Mouse (Mus musculus) MEL (cell line): ENCODE measurements around the gene Ptpn11.

ENCODE experiments used
- CHD1 ChIP-seq: IDR thresholded peaks from 2 replicates; pipeline ENCODE4 v1.6.1; 2012; ENCODE audit warnings: low read depth, mild to moderate bottlenecking, inconsistent platforms, low read length, improper control_type of control experiment
- CTCF ChIP-seq, 3 experiments: IDR thresholded peaks in 2 of 3; conservative IDR thresholded peaks in 1 of 3; 2 replicates each; pipeline ENCODE4 v1.5.1; 2011 to 2012; ENCODE audit warnings: low read length in 3 of 3, low read depth in 2 of 3, mild to moderate bottlenecking in 2 of 3, improper control_type of control experiment in 1 of 3, inconsistent platforms in 1 of 3, mixed read lengths in 1 of 3, moderate library complexity in 1 of 3; ENCODE audit not compliant: control insufficient read depth in 1 of 3, insufficient read depth in 1 of 3, poor library complexity in 1 of 3, severe bottlenecking in 1 of 3
- E2F4 ChIP-seq: IDR thresholded peaks from 2 replicates; pipeline ENCODE4 v1.6.1; 2011; ENCODE audit warnings: low read depth, low read length, improper control_type of control experiment, borderline replicate concordance
- ETS1 ChIP-seq: IDR thresholded peaks from 2 replicates; pipeline ENCODE4 v1.6.1; 2012; ENCODE audit warnings: low read depth, mild to moderate bottlenecking, inconsistent platforms, low read length, improper control_type of control experiment, moderate library complexity
- MEF2A ChIP-seq: IDR thresholded peaks from 2 replicates; pipeline ENCODE4 v1.6.1; 2014; ENCODE audit warnings: low read depth, mild to moderate bottlenecking, inconsistent platforms, low read length, improper control_type of control experiment; ENCODE audit not compliant: poor library complexity, insufficient replicate concordance, severe bottlenecking; ENCODE audit errors: extremely low read depth
- MXI1 ChIP-seq: IDR thresholded peaks from 2 replicates; pipeline ENCODE4 v1.6.1; 2011; ENCODE audit warnings: mild to moderate bottlenecking, low read depth, low read length, improper control_type of control experiment
- POLR2A ChIP-seq, 2 experiments: IDR thresholded peaks; 2 replicates each; pipeline ENCODE4 v1.6.1; 2011 to 2012; ENCODE audit warnings: low read length in 2 of 2, mild to moderate bottlenecking in 2 of 2, control low read depth in 1 of 2, improper control_type of control experiment in 1 of 2, low read depth in 1 of 2, moderate library complexity in 1 of 2; ENCODE audit not compliant: control insufficient read depth in 1 of 2, insufficient read depth in 1 of 2, poor library complexity in 1 of 2
- RAD21 ChIP-seq: IDR thresholded peaks from 2 replicates; pipeline ENCODE4 v1.6.1; 2011; ENCODE audit warnings: mild to moderate bottlenecking, low read depth, low read length, improper control_type of control experiment

DNA sequence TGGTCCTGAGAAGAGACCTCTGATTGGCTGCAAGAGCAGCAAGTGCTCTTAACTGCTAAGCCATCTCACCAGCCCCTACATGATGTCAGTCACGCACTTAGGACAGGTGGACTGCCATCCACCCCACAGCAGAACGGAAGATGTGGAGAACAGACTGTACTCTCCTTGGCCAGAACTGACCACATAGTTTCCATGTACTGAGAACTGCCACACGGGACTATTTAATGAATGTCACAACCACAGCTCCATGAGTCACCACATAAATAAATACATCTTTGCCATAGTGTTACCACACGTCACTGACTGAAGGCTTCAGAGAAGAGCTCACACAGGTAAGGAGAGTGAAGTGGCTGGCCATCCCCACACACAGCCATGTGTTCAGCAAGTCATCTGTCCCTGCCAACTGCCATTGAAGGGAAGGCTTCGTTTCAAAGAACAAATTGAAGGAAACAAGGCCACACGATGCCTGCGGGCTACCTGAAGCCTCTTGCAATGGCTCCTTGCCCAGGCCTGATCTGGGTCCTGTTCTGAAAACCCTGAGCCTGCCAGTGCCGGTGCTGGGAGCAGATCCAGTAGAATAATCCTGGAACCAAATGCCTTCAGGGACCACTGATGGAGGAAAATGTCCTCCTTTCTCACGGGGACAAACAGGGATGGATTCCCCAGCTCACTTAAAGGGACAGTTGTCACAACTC, 90.2 kb downstream of the Ptpn11 start:
- TF ChIP-seq CHD1 (no peak), POLR2A (IDR thresholded peaks at IDR 0.05; ENCODE audit: control insufficient read depth in 1 of 2, insufficient read depth in 1 of 2, low read depth in 1 of 2, low read length in 2 of 2, poor library complexity in 1 of 2) (no peak), MXI1 (no peak), ETS1 (no peak), CTCF (IDR thresholded peaks at IDR 0.05 in 2 of 3, conservative IDR thresholded peaks at IDR 0.05 in 1 of 3; ENCODE audit: control insufficient read depth in 1 of 3, insufficient read depth in 1 of 3, low read depth in 2 of 3, low read length in 3 of 3, poor library complexity in 1 of 3, severe bottlenecking in 1 of 3) (no peak), RAD21 (no peak), MEF2A (no peak), E2F4 (no peak)
